Mouse (Mus musculus): Measurements from ENCODE around the gene Cd247. TPM values are rescaled to one million over a fixed set of nuclear protein-coding genes. Genes with fewer than 3 reads are reported as not detected.

Cd247 gene
- polyA plus RNA-seq, 1 experiment from 2014 or later: 1.7 TPM

GRCm38 (mm10) chr1:165882146-165882900 lies 93.8 kb downstream of the Cd247 start:
- Histone ChIP-seq H3K4me3 (no peak overlapping the region), H3K4me2 (no peak overlapping the region)

DNA sequence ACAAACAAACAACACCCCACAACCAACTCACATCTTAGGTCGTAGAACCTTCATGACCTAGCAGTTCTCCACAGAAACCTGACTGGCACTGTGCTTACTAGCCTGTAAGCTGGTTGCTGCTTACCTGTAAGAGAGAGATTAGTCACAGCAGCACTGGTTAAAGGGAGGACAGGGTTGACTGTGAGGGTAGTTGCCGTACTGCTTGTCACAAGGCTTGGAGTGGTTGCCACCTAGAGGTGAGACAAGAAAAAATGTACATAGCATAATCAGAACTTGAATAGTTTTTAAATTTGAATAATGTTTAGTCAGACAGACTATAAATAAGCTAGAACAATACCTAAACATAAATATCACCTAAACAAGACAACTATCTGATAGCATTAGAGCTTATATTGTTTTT lies 103.2 kb downstream of the Cd247 start:
- Histone ChIP-seq H3K4me3 (no peak overlapping the region), H3K27me3 (no peaks in the 10 kb centered on the region), H3K9ac (no peak overlapping the region), H3K27ac (no peak overlapping the region), H3K4me2 (no peak overlapping the region), H3K36me3 (peaks cover 40% of the 10 kb centered on the region), H3K4me1 (no peaks in the 10 kb centered on the region), H3K9me3 (no peaks in the 10 kb centered on the region)
- no peak for ATAC-seq (ENCODE audit: insufficient number of reproducible peaks, insufficient read depth, low FRiP score, low TSS enrichment, low read depth)
- 81% methylated on average over 2 of the region's 2 CpGs for WGBS

More at GRCm38 (mm10) chr1:165882146-165882900, 93.8 kb downstream of the Cd247 start:
- H3K27me3 ChIP-seq: no peaks in the 10 kb centered on the region
- no peak for ATAC-seq (ENCODE audit: insufficient number of reproducible peaks, insufficient read depth, low FRiP score, low TSS enrichment, low read depth)
- no peak overlapping the region for H3K27ac ChIP-seq
- no peaks in the 10 kb centered on the region for H3K4me1 ChIP-seq
- WGBS: 81% methylated on average over 8 of the region's 8 CpGs
- H3K9me3 ChIP-seq: no peaks in the 10 kb centered on the region
- peaks cover 26% of the 10 kb centered on the region for H3K36me3 ChIP-seq
- no peak overlapping the region for H3K9ac ChIP-seq

DNA sequence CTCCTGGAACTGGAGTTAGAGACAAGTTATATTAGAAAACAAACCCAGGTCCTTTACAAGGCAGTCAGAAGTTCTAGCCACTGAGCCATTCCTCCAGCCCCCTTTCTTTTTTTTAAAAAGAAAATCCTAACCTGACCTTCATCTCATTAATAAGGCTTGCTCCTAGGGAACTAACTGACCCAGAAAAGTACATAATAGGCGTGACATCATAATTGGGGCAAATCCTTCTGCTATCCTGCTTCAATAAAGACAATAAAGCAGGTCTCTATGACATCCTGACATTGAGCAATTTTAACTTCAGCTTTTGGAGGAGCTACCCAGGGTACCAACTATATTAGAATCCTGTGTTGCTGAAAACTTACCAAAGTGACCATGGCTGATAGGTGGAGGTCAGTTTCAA lies 115.1 kb downstream of the Cd247 start:
- no peak overlapping the region for H3K4me3 ChIP-seq
- no peaks in the 10 kb centered on the region for H3K9me3 ChIP-seq
- no peak overlapping the region for H3K9ac ChIP-seq
- no peak overlapping the region for H3K27ac ChIP-seq
- no peak for ATAC-seq (ENCODE audit: insufficient number of reproducible peaks, insufficient read depth, low FRiP score, low TSS enrichment, low read depth)
- no peaks in the 10 kb centered on the region for H3K4me1 ChIP-seq
- no peaks in the 10 kb centered on the region for H3K27me3 ChIP-seq
- WGBS: 67% methylated on average over 1 of the region's 1 CpGs
- H3K4me2 ChIP-seq: no peak overlapping the region
- peaks cover 28% of the 10 kb centered on the region for H3K36me3 ChIP-seq

DNA sequence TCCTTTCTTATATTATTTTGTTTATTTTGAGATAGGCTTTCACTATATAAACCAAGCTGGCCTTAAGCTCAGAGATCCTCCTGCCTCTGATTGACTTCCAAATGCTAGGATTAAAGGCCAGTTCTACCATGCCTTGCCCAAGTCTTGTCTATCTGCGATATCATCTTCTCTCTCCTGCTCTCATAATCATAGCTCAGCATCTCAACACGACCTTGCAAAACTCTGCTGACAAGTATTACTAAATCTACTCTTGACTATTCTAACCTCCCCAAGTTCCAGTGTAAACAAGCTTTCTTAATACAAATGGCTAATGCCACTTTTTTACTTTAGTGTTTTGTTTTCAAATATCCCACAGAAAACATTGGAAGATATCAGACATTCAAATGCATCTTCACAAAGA lies 119.7 kb downstream of the Cd247 start:
- 93% methylated on average over 2 of the region's 2 CpGs for WGBS
- no peak overlapping the region for H3K9ac ChIP-seq
- no peaks in the 10 kb centered on the region for H3K4me1 ChIP-seq
- ATAC-seq (ENCODE audit: insufficient number of reproducible peaks, insufficient read depth, low FRiP score, low TSS enrichment, low read depth): no peak
- H3K36me3 ChIP-seq: peaks cover 27% of the 10 kb centered on the region
- no peak overlapping the region for H3K27ac ChIP-seq
- no peak overlapping the region for H3K4me2 ChIP-seq
- H3K9me3 ChIP-seq: no peaks in the 10 kb centered on the region
- no peaks in the 10 kb centered on the region for H3K27me3 ChIP-seq
- no peak overlapping the region for H3K4me3 ChIP-seq

- no peak for ATAC-seq (ENCODE audit: insufficient number of reproducible peaks, insufficient read depth, low FRiP score, low TSS enrichment, low read depth)
- H3K4me3 ChIP-seq: no peak overlapping the region
- H3K36me3 ChIP-seq: peaks cover 27% of the 10 kb centered on the region
- H3K4me1 ChIP-seq: no peaks in the 10 kb centered on the region
- H3K27ac ChIP-seq: no peak overlapping the region
- 79% methylated on average over 3 of the region's 3 CpGs for WGBS
- H3K4me2 ChIP-seq: no peak overlapping the region
- H3K9me3 ChIP-seq: no peaks in the 10 kb centered on the region
- no peaks in the 10 kb centered on the region for H3K27me3 ChIP-seq
- no peak overlapping the region for H3K9ac ChIP-seq
Observed at GRCm38 (mm10) chr1:165908806-165909205, 120.3 kb downstream of the Cd247 start.

GRCm38 (mm10) chr1:165909471-165909870 lies 121.0 kb downstream of the Cd247 start:
- Histone ChIP-seq H3K27ac (no peak overlapping the region), H3K9ac (no peak overlapping the region), H3K27me3 (no peaks in the 10 kb centered on the region), H3K4me3 (no peak overlapping the region), H3K36me3 (peaks cover 27% of the 10 kb centered on the region), H3K4me1 (no peaks in the 10 kb centered on the region), H3K9me3 (no peaks in the 10 kb centered on the region), H3K4me2 (no peak overlapping the region)
- ATAC-seq (ENCODE audit: insufficient number of reproducible peaks, insufficient read depth, low FRiP score, low TSS enrichment, low read depth): no peak
- 89% methylated on average over 3 of the region's 3 CpGs for WGBS

DNA sequence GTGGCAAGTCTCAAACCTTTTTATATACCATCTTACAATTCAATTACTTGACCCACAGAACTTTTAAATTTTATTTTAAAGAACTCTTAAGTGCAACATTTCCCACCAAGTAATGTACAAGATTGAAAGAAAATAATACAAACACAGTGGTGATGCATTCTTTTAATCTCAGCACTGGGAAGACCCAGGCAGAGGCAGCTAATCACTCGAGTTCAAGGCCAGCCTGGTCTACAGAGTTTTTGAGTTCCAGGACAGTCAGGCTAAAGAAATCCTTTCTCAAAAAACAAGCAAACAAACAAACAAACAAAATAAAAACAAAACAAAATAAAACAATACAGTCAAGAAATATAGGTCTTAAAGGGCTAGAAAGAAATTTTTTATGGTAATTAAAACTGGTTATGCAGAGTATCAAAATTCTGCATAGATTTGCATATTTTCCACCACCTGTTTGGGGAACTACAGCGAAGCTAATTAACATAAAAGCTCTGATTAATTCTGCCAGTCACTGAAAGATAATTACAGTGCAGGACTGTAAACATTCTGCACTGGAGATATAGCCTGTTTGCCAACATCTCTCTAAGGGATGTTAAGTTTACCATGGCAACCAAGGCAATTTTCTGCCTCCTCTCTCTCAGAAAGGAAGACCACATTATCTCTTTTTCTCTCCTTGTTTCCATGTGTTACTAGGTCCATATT lies 125.4 kb downstream of the Cd247 start:
- no peaks in the 10 kb centered on the region for H3K4me1 ChIP-seq
- no peak overlapping the region for H3K4me2 ChIP-seq
- ATAC-seq (ENCODE audit: insufficient number of reproducible peaks, insufficient read depth, low FRiP score, low TSS enrichment, low read depth): no peak
- no peak overlapping the region for H3K27ac ChIP-seq
- peaks cover 17% of the 10 kb centered on the region for H3K36me3 ChIP-seq
- H3K27me3 ChIP-seq: no peaks in the 10 kb centered on the region
- no peaks in the 10 kb centered on the region for H3K9me3 ChIP-seq
- H3K4me3 ChIP-seq: no peak overlapping the region
- no peak overlapping the region for H3K9ac ChIP-seq
- WGBS: 80% methylated on average over 2 of the region's 2 CpGs

DNA sequence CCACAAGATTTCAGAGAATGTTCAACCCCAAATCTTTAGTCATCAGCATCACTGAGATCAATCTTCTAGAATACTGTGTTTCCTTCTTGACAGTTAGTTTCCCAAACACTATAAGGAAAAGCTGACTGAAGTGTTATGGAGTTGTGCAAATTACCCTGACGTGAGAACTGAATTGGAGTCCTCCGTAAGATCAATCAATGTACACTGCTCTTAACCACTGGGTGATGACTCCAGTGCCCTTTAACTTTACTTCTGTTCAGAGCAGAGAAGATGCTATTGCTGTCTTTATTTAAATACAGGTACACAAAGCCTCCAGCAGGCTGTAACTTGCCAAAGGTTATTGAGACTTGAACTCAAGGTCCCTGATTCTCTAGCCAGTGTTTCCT lies 125.9 kb downstream of the Cd247 start:
- no peak overlapping the region for H3K4me2 ChIP-seq
- H3K9me3 ChIP-seq: no peaks in the 10 kb centered on the region
- no peak overlapping the region for H3K9ac ChIP-seq
- 89% methylated on average over 2 of the region's 2 CpGs for WGBS
- ATAC-seq (ENCODE audit: insufficient number of reproducible peaks, insufficient read depth, low FRiP score, low TSS enrichment, low read depth): no peak
- no peaks in the 10 kb centered on the region for H3K27me3 ChIP-seq
- no peaks in the 10 kb centered on the region for H3K4me1 ChIP-seq
- H3K36me3 ChIP-seq: peaks cover 14% of the 10 kb centered on the region
- H3K27ac ChIP-seq: no peak overlapping the region
- H3K4me3 ChIP-seq: no peak overlapping the region

DNA sequence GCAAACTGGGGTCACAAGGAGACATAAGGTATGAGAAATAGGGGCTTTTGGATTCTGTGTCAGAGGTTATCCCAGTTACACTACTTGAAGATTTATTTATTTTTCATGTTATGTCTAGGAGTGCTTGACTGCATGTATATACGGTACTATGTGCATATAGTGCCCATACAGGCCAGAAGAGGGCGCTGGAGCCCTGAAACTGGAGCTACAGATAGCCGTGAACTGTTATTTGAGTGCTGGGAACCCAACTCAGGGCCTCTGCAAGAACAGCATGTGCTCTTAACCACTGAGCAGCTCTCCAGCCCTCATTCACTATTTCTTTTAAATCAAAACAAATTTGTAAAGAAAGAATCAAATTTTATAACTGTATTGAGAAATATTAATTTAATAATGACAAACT lies 132.5 kb downstream of the Cd247 start:
- no peak overlapping the region for H3K4me3 ChIP-seq
- ATAC-seq (ENCODE audit: insufficient number of reproducible peaks, insufficient read depth, low FRiP score, low TSS enrichment, low read depth): no peak
- peaks cover 8% of the 10 kb centered on the region for H3K36me3 ChIP-seq
- H3K9ac ChIP-seq: no peak overlapping the region
- H3K27ac ChIP-seq: no peak overlapping the region
- no peak overlapping the region for H3K4me2 ChIP-seq
- H3K4me1 ChIP-seq: no peaks in the 10 kb centered on the region
- no peaks in the 10 kb centered on the region for H3K9me3 ChIP-seq
- H3K27me3 ChIP-seq: no peaks in the 10 kb centered on the region
- 72% methylated on average over 3 of the region's 3 CpGs for WGBS

GRCm38 (mm10) chr1:165922488-165922887 lies 134.0 kb downstream of the Cd247 start:
- Histone ChIP-seq H3K27ac (no peak overlapping the region), H3K27me3 (no peaks in the 10 kb centered on the region), H3K36me3 (no peaks in the 10 kb centered on the region), H3K4me2 (no peak overlapping the region), H3K4me1 (no peaks in the 10 kb centered on the region), H3K9ac (no peak overlapping the region), H3K4me3 (no peak overlapping the region), H3K9me3 (no peaks in the 10 kb centered on the region)
- 69% methylated on average over 1 of the region's 1 CpGs for WGBS
- ATAC-seq (ENCODE audit: insufficient number of reproducible peaks, insufficient read depth, low FRiP score, low TSS enrichment, low read depth): no peak

DNA sequence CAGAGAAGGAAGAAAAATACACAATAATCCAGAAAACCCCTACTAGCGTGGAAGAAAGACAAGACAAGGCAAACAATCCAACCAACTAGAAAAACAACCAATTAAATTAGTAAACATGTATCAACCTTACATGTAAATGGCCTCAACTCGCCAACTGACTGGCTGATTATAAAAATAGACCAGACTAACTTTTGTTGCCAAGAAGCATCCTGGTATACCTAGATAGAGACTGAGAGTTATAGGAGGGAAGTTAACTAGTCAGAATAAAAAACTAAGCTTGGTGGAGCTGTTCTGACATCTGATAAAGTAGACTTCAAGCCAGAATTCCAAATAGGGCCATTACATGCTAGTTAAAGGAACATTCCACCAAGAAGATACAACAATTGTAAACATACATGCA lies 136.7 kb downstream of the Cd247 start:
- Histone ChIP-seq H3K4me1 (no peaks in the 10 kb centered on the region), H3K4me2 (no peak overlapping the region), H3K9me3 (no peaks in the 10 kb centered on the region), H3K27ac (no peak overlapping the region), H3K27me3 (no peaks in the 10 kb centered on the region), H3K4me3 (no peak overlapping the region), H3K36me3 (no peaks in the 10 kb centered on the region), H3K9ac (no peak overlapping the region)
- ATAC-seq (ENCODE audit: insufficient number of reproducible peaks, insufficient read depth, low FRiP score, low TSS enrichment, low read depth): no peak
- 87% methylated on average over 2 of the region's 2 CpGs for WGBS

Measured in embryonic facial prominence, embryonic 13.5 days (tissue).